Mouse (Mus musculus) heart, embryonic 14.5 days (tissue): ENCODE measurements around the gene Samd4. TPM values are rescaled to one million over a fixed set of nuclear protein-coding genes. Genes with fewer than 3 reads are reported as not detected.

Source experiments
- ATAC-seq: fragments of 200-750 bp; cut with Nextera tagmentation; 2 replicates; pipeline ENCODE4 v1.8.0; 2017; ENCODE audit warnings: low read depth, moderate TSS enrichment; ENCODE audit not compliant: insufficient number of reproducible peaks, insufficient read depth, low FRiP score
- H3K27ac ChIP-seq, 2 experiments: fragments of 200-500 bp in 1 of 2; fragments of 300-500 bp in 1 of 2; sonication (generic) in 1 of 2; replicated peaks in 1 of 2; 2 replicates each; pipeline ENCODE4 v1.5.1; 2012 to 2014; ENCODE audit warnings: low read depth in 2 of 2, low read length in 2 of 2, control low read depth in 1 of 2, mild to moderate bottlenecking in 1 of 2, mixed read lengths in 1 of 2; ENCODE audit not compliant: control insufficient read depth in 1 of 2, insufficient read depth in 1 of 2
- H3K27me3 ChIP-seq: fragments of 300-500 bp; sonication (generic); 2 replicates; pipeline ENCODE4 v1.6.1; 2014; ENCODE audit warnings: mild to moderate bottlenecking, low read length, control low read depth; ENCODE audit not compliant: control insufficient read depth, insufficient read depth
- H3K36me3 ChIP-seq: fragments of 300-500 bp; sonication (generic); 2 replicates; pipeline ENCODE4 v1.6.1; 2014; ENCODE audit warnings: mild to moderate bottlenecking, control low read depth, low read length, mixed read lengths; ENCODE audit not compliant: control insufficient read depth, insufficient read depth
- H3K4me1 ChIP-seq, 2 experiments: fragments of 200-500 bp in 1 of 2; fragments of 300-500 bp in 1 of 2; sonication (generic) in 1 of 2; 2 replicates each; pipeline ENCODE4 v1.6.1; 2012 to 2014; ENCODE audit warnings: low read length in 2 of 2, control low read depth in 1 of 2, mixed read lengths in 1 of 2; ENCODE audit not compliant: control insufficient read depth in 2 of 2, insufficient read depth in 2 of 2
- H3K4me2 ChIP-seq: fragments of 300-500 bp; sonication (generic); 2 replicates; pipeline ENCODE4 v1.6.1; 2014; ENCODE audit warnings: mild to moderate bottlenecking, low read length
- H3K4me3 ChIP-seq, 2 experiments: fragments of 200-500 bp in 1 of 2; fragments of 300-500 bp in 1 of 2; sonication (generic) in 1 of 2; 2 replicates each; pipeline ENCODE4 v1.5.1; 2012 to 2014; ENCODE audit warnings: low read length in 2 of 2, mild to moderate bottlenecking in 2 of 2, control low read depth in 1 of 2, low read depth in 1 of 2, moderate library complexity in 1 of 2; ENCODE audit not compliant: control insufficient read depth in 1 of 2, insufficient read depth in 1 of 2
- H3K9ac ChIP-seq: fragments of 300-500 bp; sonication (generic); 2 replicates; pipeline ENCODE4 v1.6.1; 2014; ENCODE audit warnings: mild to moderate bottlenecking, low read length
- H3K9me3 ChIP-seq: fragments of 300-500 bp; sonication (generic); 2 replicates; pipeline ENCODE4 v1.6.1; 2016; ENCODE audit warnings: low read length, control low read depth; ENCODE audit not compliant: control insufficient read depth
- WGBS: fragments of 180-500 bp; shearing (Covaris S2); extraction: QIAGEN DNeasy Blood & Tissue Kit; methylation state at CpG from one replicate; pipeline ENCODE4 v1.1.7; 2014; 5-methylcytosine and 5-hydroxymethylcytosine counted together
- polyA plus RNA-seq: library from polyadenylated mRNA; unstranded; fragments of >200 nt; fragmentation: Nextera tagmentation; extraction: Ambion mirVana; gene quantifications from 2 replicates; pipeline ENCODE4 v1.2.1, GENCODE M21; 2014

Gene Samd4
- polyA plus RNA-seq, 1 experiment from 2014 or later: 12.0 TPM

DNA sequence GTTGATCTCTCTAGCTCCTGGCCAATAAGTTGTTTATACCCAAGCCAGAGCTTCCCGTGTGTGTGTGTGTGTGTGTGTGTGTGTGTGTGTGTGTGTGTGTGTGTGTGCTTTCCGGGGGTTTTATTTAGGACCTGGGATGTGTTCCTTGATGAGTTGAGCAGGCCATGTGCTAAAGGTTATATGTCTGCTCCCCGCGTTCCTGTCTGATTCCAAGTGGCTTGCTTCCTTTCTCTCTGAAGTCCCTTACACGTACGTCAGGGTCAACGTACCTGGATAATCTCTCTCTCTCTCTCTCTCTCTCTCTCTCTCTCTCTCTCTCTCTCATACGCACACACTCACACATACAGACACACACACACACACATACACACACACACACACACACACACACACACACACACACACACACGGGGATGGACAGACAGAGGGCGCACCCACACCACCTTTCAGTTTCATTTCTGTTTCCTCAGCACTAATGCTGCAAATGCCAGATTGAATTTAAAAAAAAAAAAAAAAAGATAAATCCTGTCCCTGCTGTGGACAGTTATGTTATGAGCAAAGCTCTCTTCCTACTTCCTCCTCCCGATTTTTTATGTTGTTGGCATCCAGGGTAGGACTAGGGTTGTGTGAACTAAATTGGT lies 117.6 kb downstream of the Samd4 start:
- H3K4me2 ChIP-seq: peak overlapping the region; percentile 19; the same call in 1 of the 2 replicates
- H3K27ac ChIP-seq: no peak overlapping the region; a peak in 1 of 4 replicates
- H3K4me3 ChIP-seq: no peak overlapping the region
- H3K9ac ChIP-seq: no peak overlapping the region
- peaks cover 25 to 41% of the 10 kb centered on the region in 2 experiments for H3K4me1 ChIP-seq
- no peaks in the 10 kb centered on the region for H3K36me3 ChIP-seq
- ATAC-seq: no peak
- 54% methylated on average over 10 of the region's 11 CpGs for WGBS
- H3K9me3 ChIP-seq: no peaks in the 10 kb centered on the region
- no peaks in the 10 kb centered on the region for H3K27me3 ChIP-seq

DNA sequence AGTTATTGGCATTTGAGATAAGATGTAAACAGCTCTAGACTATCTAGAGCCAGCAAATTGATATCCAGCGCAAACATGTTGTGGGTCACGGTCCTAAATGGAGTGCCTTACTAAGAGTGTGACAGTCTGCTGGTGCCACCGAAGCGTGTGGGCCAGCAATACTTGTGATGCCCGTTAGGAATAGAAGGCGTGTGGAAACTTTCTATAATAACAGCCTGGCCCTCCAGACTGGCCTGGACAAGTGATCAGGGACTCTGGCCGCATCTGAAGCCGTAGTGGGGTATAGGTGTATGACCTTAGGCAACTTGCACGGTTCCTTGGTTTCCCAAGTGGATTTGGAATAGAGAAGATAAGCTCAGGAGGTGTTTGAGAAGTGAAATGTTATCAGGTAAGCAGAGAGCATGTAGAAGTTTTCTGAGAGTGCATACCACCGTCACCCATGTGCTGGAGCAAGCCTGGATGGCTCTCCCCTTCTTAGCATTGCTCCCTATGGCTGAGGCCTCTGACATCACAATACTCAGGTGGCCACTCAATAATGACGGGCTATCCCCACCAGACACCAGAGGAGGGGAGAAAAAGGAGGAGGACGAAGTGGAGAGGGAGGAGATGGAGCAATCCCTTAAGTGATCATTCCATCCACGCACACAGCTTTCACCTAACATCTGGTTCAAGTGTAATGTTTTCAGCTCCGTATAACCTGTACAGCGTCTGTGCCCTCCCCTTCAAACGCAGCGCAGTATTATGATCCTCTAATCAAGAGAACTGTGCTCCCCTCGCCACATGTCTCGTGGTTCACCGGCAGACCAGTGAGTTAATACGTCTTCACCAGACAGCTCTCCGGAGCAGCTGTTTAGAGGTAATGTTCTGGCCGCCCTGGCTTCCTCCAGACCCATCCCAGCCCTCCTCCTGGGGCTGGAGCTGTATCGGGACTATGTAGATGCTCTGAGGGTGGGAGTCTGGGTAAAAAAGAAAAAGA lies 118.4 kb downstream of the Samd4 start:
- Histone ChIP-seq H3K27me3 (no peaks in the 10 kb centered on the region), H3K4me1 (peaks cover 25 to 44% of the 10 kb centered on the region in 2 experiments), H3K9ac (no peak overlapping the region), H3K9me3 (no peaks in the 10 kb centered on the region), H3K4me3 (no peak overlapping the region), H3K27ac (no peak overlapping the region), H3K4me2 (no peak overlapping the region), H3K36me3 (no peaks in the 10 kb centered on the region)
- 63% methylated on average over 24 of the region's 24 CpGs for WGBS
- no peak for ATAC-seq

DNA sequence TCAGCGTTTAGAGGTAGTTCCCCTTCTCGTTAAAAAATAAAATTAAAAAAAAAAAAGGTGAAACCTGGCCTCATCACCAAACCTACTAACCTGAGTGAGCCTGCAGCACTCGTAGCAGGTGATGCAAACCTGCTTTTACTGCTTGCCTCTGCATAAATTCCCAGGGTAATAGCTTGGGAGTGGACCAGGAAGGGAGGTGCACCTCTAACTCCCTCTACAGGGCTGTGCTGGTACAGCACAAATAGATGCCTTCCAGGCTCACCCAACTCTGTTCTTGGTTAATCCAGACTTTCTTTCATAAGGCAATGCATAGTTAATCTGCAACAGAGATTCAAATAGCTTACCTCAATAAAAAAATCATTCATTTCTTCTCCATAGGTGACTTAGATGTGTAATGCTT lies 121.5 kb downstream of the Samd4 start:
- Histone ChIP-seq H3K4me1 (peaks cover 26 to 39% of the 10 kb centered on the region in 2 experiments), H3K9me3 (no peaks in the 10 kb centered on the region), H3K9ac (no peak overlapping the region), H3K4me2 (no peak overlapping the region), H3K4me3 (no peak overlapping the region), H3K27ac (no peak overlapping the region), H3K27me3 (no peaks in the 10 kb centered on the region), H3K36me3 (no peaks in the 10 kb centered on the region)
- no peak for ATAC-seq
- 28% methylated on average over 3 of the region's 3 CpGs for WGBS

DNA sequence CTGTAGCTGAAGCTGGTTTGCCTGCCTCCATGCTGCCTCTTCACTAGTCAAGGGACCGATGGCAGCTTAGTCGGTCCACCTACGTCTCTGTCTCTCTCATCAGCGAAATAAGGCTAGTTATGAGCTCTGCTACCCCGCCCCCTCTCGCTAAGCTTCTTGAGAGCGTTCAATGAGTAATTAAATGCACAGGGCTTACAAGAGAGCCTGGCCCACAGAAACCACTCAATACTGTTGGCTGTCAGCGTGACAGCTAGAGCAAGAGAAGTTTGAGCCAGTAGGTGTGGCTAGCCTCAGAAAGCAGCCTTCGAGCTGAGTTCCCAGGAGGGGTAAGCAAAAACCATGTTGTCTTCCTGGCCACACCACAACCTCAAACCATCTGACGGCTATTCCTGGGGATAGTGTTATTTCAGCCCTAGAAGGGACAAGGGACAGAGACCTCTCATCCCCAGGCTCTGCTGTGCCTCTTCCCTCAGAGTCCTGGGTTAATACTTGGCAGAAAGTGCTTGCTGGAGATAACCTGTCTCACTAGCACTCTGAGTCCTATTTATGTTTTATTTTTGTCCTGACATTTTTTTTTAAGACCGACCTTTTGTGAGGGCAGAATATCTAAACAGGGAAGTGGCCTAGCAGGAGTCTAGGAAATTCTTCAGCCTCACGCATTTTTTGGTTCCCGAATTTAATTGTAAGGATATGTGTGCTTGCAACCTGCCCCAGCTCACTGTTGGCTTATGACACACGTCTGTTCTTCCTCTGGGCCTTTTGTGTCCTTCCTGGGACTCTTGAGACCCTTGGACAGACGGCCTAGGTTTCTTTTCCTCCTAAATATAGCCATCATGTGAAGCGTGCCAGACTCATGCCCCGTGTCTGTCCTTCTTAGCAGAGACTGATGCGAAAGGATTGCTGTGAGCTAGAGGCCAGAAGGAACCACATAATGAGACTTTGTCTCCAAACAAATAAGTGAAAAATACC lies 128.8 kb downstream of the Samd4 start:
- Histone ChIP-seq H3K36me3 (peaks cover 6% of the 10 kb centered on the region), H3K4me2 (peak overlapping the region; percentile 48), H3K27ac (peak overlapping the region; percentile 91 to 93), H3K9ac (peak overlapping the region; percentile 64), H3K27me3 (no peaks in the 10 kb centered on the region), H3K4me3 (peak overlapping the region in 1 of 2 experiments; percentile 6; a peak in 1 of 4 replicates), H3K4me1 (peaks cover 20 to 30% of the 10 kb centered on the region in 2 experiments), H3K9me3 (no peaks in the 10 kb centered on the region)
- WGBS: 33% methylated on average over 18 of the region's 18 CpGs
- 0 out of 2 replicates have a peak, but pooled peaks have one; percentile 24 for ATAC-seq

DNA sequence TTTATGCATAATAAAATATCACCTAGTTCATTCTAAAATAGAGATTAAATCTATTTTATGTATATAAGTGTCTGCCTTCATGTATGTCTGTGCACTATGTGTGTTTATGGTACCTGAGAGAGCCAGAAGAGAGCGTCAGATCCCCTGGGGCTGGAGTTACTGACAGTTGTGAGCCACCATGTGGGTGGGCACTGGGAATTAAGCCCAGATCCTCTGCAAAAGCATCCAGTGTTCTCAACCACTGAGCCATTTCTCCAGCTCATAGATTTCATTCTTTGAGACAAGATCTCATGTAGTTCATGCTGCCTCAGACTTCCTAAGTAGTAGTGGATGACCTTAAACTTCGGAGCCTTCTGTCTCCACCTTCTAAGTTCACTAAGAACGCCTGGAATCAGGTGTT lies 133.0 kb downstream of the Samd4 start:
- WGBS: 85% methylated on average over 3 of the region's 3 CpGs
- Histone ChIP-seq H3K36me3 (peaks cover 14% of the 10 kb centered on the region), H3K9ac (no peak overlapping the region), H3K4me3 (no peak overlapping the region), H3K9me3 (no peaks in the 10 kb centered on the region), H3K4me1 (peaks cover 13 to 41% of the 10 kb centered on the region in 2 experiments), H3K4me2 (no peak overlapping the region), H3K27me3 (no peaks in the 10 kb centered on the region), H3K27ac (no peak overlapping the region)
- ATAC-seq: no peak

DNA sequence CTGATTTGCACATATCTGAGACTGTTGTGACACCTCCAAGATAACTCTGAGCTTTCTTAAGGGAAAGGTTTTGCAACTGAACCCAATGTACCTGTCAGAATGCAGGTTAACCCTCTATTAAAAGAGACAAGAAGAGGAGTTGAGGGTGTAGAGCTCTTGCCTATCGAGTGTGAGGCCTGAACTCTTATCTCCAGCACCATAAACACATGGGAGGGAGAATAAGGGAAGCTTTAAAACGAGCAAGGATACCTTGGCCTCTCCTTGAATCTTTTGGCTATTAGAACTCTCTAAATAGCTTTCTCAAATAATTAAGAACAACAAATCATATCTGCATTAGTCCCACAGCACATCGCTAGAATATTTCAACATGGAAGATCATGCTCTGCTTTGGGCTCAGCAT lies 135.0 kb downstream of the Samd4 start:
- no peak overlapping the region for H3K27ac ChIP-seq
- H3K4me2 ChIP-seq: no peak overlapping the region
- peaks cover 14% of the 10 kb centered on the region for H3K36me3 ChIP-seq
- 63% methylated on average over 3 of the region's 3 CpGs for WGBS
- H3K4me3 ChIP-seq: no peak overlapping the region
- peaks cover 7 to 26% of the 10 kb centered on the region in 2 experiments for H3K4me1 ChIP-seq
- no peak overlapping the region for H3K9ac ChIP-seq
- H3K9me3 ChIP-seq: no peaks in the 10 kb centered on the region
- no peaks in the 10 kb centered on the region for H3K27me3 ChIP-seq
- ATAC-seq: no peak

DNA sequence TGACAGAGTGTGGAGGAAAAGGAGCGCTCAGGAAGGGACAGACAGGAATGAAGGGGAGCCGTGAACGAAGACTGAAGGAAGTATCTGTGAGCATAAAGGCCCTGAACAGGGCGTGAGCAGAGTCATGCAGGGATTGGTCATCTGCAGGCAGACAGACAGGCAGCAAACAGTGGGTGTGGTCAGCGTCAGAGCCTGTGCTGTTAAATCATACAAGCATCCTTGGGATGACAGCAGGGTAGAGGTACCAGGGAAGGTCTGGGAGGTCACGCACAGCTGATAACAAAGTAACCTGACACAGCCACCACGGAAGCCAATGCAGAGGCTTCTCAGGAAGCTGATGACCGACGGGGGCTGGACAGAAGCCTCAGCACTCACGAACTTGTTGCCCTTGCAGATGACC lies 138.2 kb downstream of the Samd4 start:
- H3K27ac ChIP-seq: no peak overlapping the region; a peak in 1 of 4 replicates
- WGBS: 12% methylated on average over 10 of the region's 10 CpGs

More for the DNA sequence above, 138.2 kb downstream of the Samd4 start:
- no peak for ATAC-seq
- Histone ChIP-seq H3K9me3 (no peaks in the 10 kb centered on the region), H3K4me2 (peak overlapping the region; percentile 5; the same call in 1 of the 2 replicates), H3K4me3 (no peak overlapping the region), H3K27me3 (no peaks in the 10 kb centered on the region), H3K36me3 (peaks cover 14% of the 10 kb centered on the region), H3K4me1 (peaks cover 7 to 25% of the 10 kb centered on the region in 2 experiments), H3K9ac (no peak overlapping the region)
